Mouse (Mus musculus) CH12.LX (cell line): ENCODE measurements around the gene Sept4. TPM values are rescaled to one million over a fixed set of nuclear protein-coding genes. Genes with fewer than 3 reads are reported as not detected.

Source experiments
- DNase-seq: peaks from one replicate; pipeline ENCODE4 v3.0.0-alpha.2; 2013; ENCODE audit errors: extremely low read depth
- H3K27ac ChIP-seq: 2 replicates; pipeline ENCODE4 v1.5.1; 2012; ENCODE audit warnings: low read depth, mild to moderate bottlenecking, control low read depth, moderate library complexity; ENCODE audit not compliant: insufficient read depth
- H3K27me3 ChIP-seq: replicated peaks from 2 replicates; pipeline ENCODE3; 2012; ENCODE audit warnings: inconsistent platforms
- H3K36me3 ChIP-seq, 2 experiments: replicated peaks in 1 of 2; 2 replicates each; pipeline versions ENCODE3 to v1.6.1; 2012; ENCODE audit warnings: inconsistent platforms in 1 of 2, low read length in 1 of 2, mild to moderate bottlenecking in 1 of 2, mixed read lengths in 1 of 2, moderate library complexity in 1 of 2; ENCODE audit not compliant: control insufficient read depth in 1 of 2, insufficient read depth in 1 of 2
- H3K4me1 ChIP-seq, 2 experiments: 2 replicates each; pipeline ENCODE4 v1.6.1; 2012; ENCODE audit warnings: inconsistent platforms in 1 of 2, moderate library complexity in 1 of 2; ENCODE audit not compliant: insufficient read depth in 2 of 2, control insufficient read depth in 1 of 2
- H3K4me2 ChIP-seq: 2 replicates; pipeline ENCODE4 v1.6.1; 2012; ENCODE audit warnings: low read depth, mild to moderate bottlenecking, control low read depth; ENCODE audit not compliant: poor library complexity, insufficient read depth, severe bottlenecking
- H3K4me3 ChIP-seq, 3 experiments: fragments of 150-350 bp in 1 of 3; sonication (generic) in 1 of 3; replicated peaks in 1 of 3; 2 replicates each; pipeline versions ENCODE3 to v1.5.1; 2011 to 2012; ENCODE audit warnings: low read depth in 2 of 3, low read length in 2 of 3, mild to moderate bottlenecking in 2 of 3, moderate library complexity in 2 of 3, control low read depth in 1 of 3, improper control_type of control experiment in 1 of 3, inconsistent platforms in 1 of 3, mixed read lengths in 1 of 3; ENCODE audit not compliant: poor library complexity in 1 of 3
- H3K79me2 ChIP-seq: replicated peaks from 2 replicates; pipeline ENCODE4 v1.6.1; 2012; ENCODE audit warnings: mild to moderate bottlenecking, moderate library complexity; ENCODE audit not compliant: control insufficient read depth, poor library complexity, insufficient read depth, severe bottlenecking; ENCODE audit errors: extremely low read depth
- H3K9ac ChIP-seq: 2 replicates; pipeline ENCODE4 v1.6.1; 2012; ENCODE audit warnings: low read depth, mild to moderate bottlenecking, control low read depth, moderate library complexity; ENCODE audit not compliant: insufficient read depth
- H3K9me3 ChIP-seq: replicated peaks from 2 replicates; pipeline ENCODE3; 2012; ENCODE audit warnings: low read length, inconsistent platforms, mixed read lengths
- BHLHE40 ChIP-seq: IDR thresholded peaks from 2 replicates; pipeline ENCODE4 v1.6.1; 2011; ENCODE audit warnings: mild to moderate bottlenecking, low read depth, low read length, improper control_type of control experiment
- CHD1 ChIP-seq: IDR thresholded peaks from 2 replicates; pipeline ENCODE4 v1.6.1; 2012; ENCODE audit warnings: low read depth, low read length, improper control_type of control experiment, inconsistent platforms
- CHD2 ChIP-seq: IDR thresholded peaks from 2 replicates; pipeline ENCODE4 v1.6.1; 2011; ENCODE audit warnings: low read length, improper control_type of control experiment
- CTCF ChIP-seq, 2 experiments: IDR thresholded peaks in 1 of 2; conservative IDR thresholded peaks in 1 of 2; 2 replicates each; pipeline ENCODE4 v1.5.1; 2011 to 2012; ENCODE audit warnings: low read depth in 2 of 2, low read length in 2 of 2, improper control_type of control experiment in 1 of 2, inconsistent platforms in 1 of 2, mild to moderate bottlenecking in 1 of 2, moderate library complexity in 1 of 2
- ELF1 ChIP-seq: IDR thresholded peaks from 2 replicates; pipeline ENCODE4 v1.6.1; 2014; ENCODE audit warnings: low read depth, mild to moderate bottlenecking, inconsistent platforms, low read length, improper control_type of control experiment
- ETS1 ChIP-seq: conservative IDR thresholded peaks from 2 replicates; pipeline ENCODE4 v1.6.1; 2012; ENCODE audit warnings: low read depth, mild to moderate bottlenecking, inconsistent platforms, low read length, improper control_type of control experiment, moderate library complexity
- GABPA ChIP-seq: IDR thresholded peaks from 2 replicates; pipeline ENCODE4 v1.6.1; 2012; ENCODE audit warnings: low read depth, low read length, improper control_type of control experiment, inconsistent platforms; ENCODE audit not compliant: insufficient replicate concordance
- HCFC1 ChIP-seq: IDR thresholded peaks from 2 replicates; pipeline ENCODE4 v1.6.1; 2012; ENCODE audit warnings: low read depth, mild to moderate bottlenecking, inconsistent platforms, low read length, improper control_type of control experiment
- IRF4 ChIP-seq: IDR thresholded peaks from 2 replicates; pipeline ENCODE4 v1.6.1; 2014; ENCODE audit warnings: low read depth, mild to moderate bottlenecking, inconsistent platforms, low read length, improper control_type of control experiment
- JUN ChIP-seq: IDR thresholded peaks from 2 replicates; pipeline ENCODE4 v1.6.1; 2011; ENCODE audit warnings: low read depth, mild to moderate bottlenecking, low read length, improper control_type of control experiment, moderate library complexity; ENCODE audit not compliant: insufficient read depth
- KAT2A ChIP-seq: IDR thresholded peaks from 2 replicates; pipeline ENCODE4 v1.6.1; 2012; ENCODE audit warnings: low read length, improper control_type of control experiment, inconsistent platforms; ENCODE audit not compliant: insufficient replicate concordance
- MEF2A ChIP-seq: IDR thresholded peaks from 2 replicates; pipeline ENCODE4 v1.6.1; 2014; ENCODE audit warnings: low read depth, mild to moderate bottlenecking, inconsistent platforms, low read length, improper control_type of control experiment, borderline replicate concordance
- MXI1 ChIP-seq: IDR thresholded peaks from 2 replicates; pipeline ENCODE4 v1.6.1; 2011; ENCODE audit warnings: mild to moderate bottlenecking, low read depth, low read length, improper control_type of control experiment
- NELFE ChIP-seq: IDR thresholded peaks from 2 replicates; pipeline ENCODE4 v1.6.1; 2011; ENCODE audit warnings: low read depth, low read length, improper control_type of control experiment
- NRF1 ChIP-seq: IDR thresholded peaks from 2 replicates; pipeline ENCODE4 v1.6.1; 2014; ENCODE audit warnings: low read depth, mild to moderate bottlenecking, inconsistent platforms, low read length, improper control_type of control experiment, moderate library complexity
- POLR2AphosphoS2 ChIP-seq: IDR thresholded peaks from 2 replicates; pipeline ENCODE4 v1.6.1; 2011; ENCODE audit warnings: low read depth, low read length, improper control_type of control experiment
- RAD21 ChIP-seq: IDR thresholded peaks from 2 replicates; pipeline ENCODE4 v1.6.1; 2011; ENCODE audit warnings: low read depth, mild to moderate bottlenecking, low read length, improper control_type of control experiment, moderate library complexity
- SIN3A ChIP-seq: IDR thresholded peaks from 2 replicates; pipeline ENCODE4 v1.6.1; 2012; ENCODE audit warnings: low read length, improper control_type of control experiment, inconsistent platforms
- SMC3 ChIP-seq: IDR thresholded peaks from 2 replicates; pipeline ENCODE4 v1.6.1; 2011; ENCODE audit warnings: low read depth, low read length, improper control_type of control experiment
- TCF12 ChIP-seq: IDR thresholded peaks from 2 replicates; pipeline ENCODE4 v1.6.1; 2014; ENCODE audit warnings: low read depth, mild to moderate bottlenecking, inconsistent platforms, low read length, improper control_type of control experiment
- USF1 ChIP-seq: IDR thresholded peaks from 2 replicates; pipeline ENCODE4 v1.6.1; 2014; ENCODE audit warnings: low read depth, mild to moderate bottlenecking, inconsistent platforms, low read length, improper control_type of control experiment
- ZKSCAN1 ChIP-seq: IDR thresholded peaks from 2 replicates; pipeline ENCODE4 v1.6.1; 2012; ENCODE audit warnings: low read depth, inconsistent platforms, low read length, improper control_type of control experiment, borderline replicate concordance
- ZNF384 ChIP-seq: IDR thresholded peaks from 2 replicates; pipeline ENCODE4 v1.6.1; 2012; ENCODE audit warnings: low read depth, low read length, improper control_type of control experiment, inconsistent platforms
- dilution Hi-C: fragments of 300-500 bp; cut with MboI; formaldehyde crosslinking; loops from 2 replicates; pipeline ENCODE4 v1.14.3; 2020; ENCODE audit warnings: low sequenced_read_pairs; ENCODE audit not compliant: extremely low pct_unique_long_range_greater_than_20kb, extremely low pct_ligation_motif_present
- in situ Hi-C: fragments of 300-500 bp; cut with MboI; formaldehyde crosslinking; loops from 3 replicates; pipeline ENCODE4 v1.14.3; 2019; ENCODE audit warnings: low sequenced_read_pairs, low pct_ligation_motif_present, low pct_unique_long_range_greater_than_20kb, mixed read lengths
- polyA plus RNA-seq: library from polyadenylated mRNA; unstranded; fragments of >175 nt; gene quantifications from 2 replicates; pipeline ENCODE4 v1.2.1, GENCODE M21; 2012; ENCODE audit warnings: low read depth; ENCODE audit not compliant: insufficient read length
- total RNA-seq, 2 experiments: library from RNA; depleted of rRNA; stranded (reverse); fragments of 300-350 nt in 1 of 2; fragments of >200 nt in 1 of 2; gene quantifications; 2 replicates each; pipeline ENCODE4 v1.2.3; 2012 to 2014

The Sept4 gene
- total and polyA plus RNA-seq, 3 experiments = 0.32 to 1.7 (median 1.5) TPM

GRCm38 (mm10) chr11:87566501-87566900, 2.2 kb upstream of the Sept4 start, which contains the start of gene Gm11492:
Gm11492 (plus strand) TSS chr11:87566653.
- H3K4me3 ChIP-seq = no peak within 1 kb of the TSS
- H3K4me1 ChIP-seq = no peaks in the 10 kb centered on the region
- in situ Hi-C loops (no loop called here), dilution Hi-C loops (no loop called here)
- DNase-seq = no peak
- H3K9ac ChIP-seq = no peak within 1 kb of the TSS
- H3K27me3 ChIP-seq = peaks cover 37% of the 10 kb centered on the region
- peaks cover 4% of the 10 kb centered on the region for H3K9me3 ChIP-seq
- H3K4me2 ChIP-seq = no peak within 1 kb of the TSS
- H3K79me2 ChIP-seq = no peaks in the 10 kb centered on the region
- H3K27ac ChIP-seq = no peak within 1 kb of the TSS
- no peaks in the 10 kb centered on the region for H3K36me3 ChIP-seq
- TF ChIP-seq MXI1 (no peak), JUN (no peak), RAD21 (no peak), ELF1 (no peak), NELFE (no peak), CHD1 (no peak), SMC3 (no peak), ETS1 (no peak), USF1 (no peak), HCFC1 (no peak), ZKSCAN1 (no peak), CTCF (conservative IDR thresholded peaks at IDR 0.05 in 1 of 2, IDR thresholded peaks at IDR 0.05 in 1 of 2; ENCODE audit: low read depth in 2 of 2, low read length in 2 of 2) (no peak), IRF4 (no peak), BHLHE40 (no peak), NRF1 (no peak), GABPA (no peak), POLR2AphosphoS2 (no peak)

DNA sequence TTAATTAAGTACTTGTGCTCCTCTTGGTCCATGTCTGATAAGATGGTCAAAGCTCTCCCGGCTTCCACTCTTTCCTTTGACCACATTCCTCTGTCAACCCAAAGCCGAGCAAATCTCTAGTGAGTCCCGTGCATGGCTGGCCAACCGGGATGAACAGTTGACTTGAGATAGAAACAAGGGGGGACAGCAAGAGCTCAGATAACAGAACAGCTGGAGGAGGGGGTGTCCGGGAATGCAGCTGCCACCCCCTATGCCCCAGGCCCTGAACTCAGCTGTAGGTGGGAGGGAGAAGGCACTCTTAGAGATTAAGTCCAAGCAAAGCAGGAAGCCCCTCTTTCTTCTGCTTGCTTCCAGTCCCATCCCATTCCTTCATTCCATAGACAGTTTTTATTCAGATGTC, 2.0 kb downstream of the Sept4 start:
- H3K9me3 ChIP-seq = peaks cover 4% of the 10 kb centered on the region
- H3K27me3 ChIP-seq = peaks cover 54% of the 10 kb centered on the region
- in situ Hi-C loops (no loop called here), dilution Hi-C loops (no loop called here)
- no peak overlapping the region for H3K27ac ChIP-seq
- no peak for TF ChIP-seq RAD21
- TF ChIP-seq TCF12 = no peak
- no peak for TF ChIP-seq CHD2
- TF ChIP-seq ELF1 = no peak
- TF ChIP-seq SIN3A = no peak
- TF ChIP-seq ZNF384 = no peak
- TF ChIP-seq USF1 = no peak
- no peak for TF ChIP-seq POLR2AphosphoS2
- no peak for TF ChIP-seq KAT2A
- no peak for TF ChIP-seq ZKSCAN1
- no peak for TF ChIP-seq CHD1
- no peak for TF ChIP-seq MEF2A
- no peak for TF ChIP-seq NELFE
- DNase-seq = no peak
- no peak overlapping the region for H3K4me3 ChIP-seq
- H3K79me2 ChIP-seq = no peaks in the 10 kb centered on the region
- peaks cover 12 to 21% of the 10 kb centered on the region in 2 experiments for H3K4me1 ChIP-seq
- H3K36me3 ChIP-seq = no peaks in the 10 kb centered on the region
- H3K4me2 ChIP-seq = no peak overlapping the region
- H3K9ac ChIP-seq = no peak overlapping the region
